Mouse (Mus musculus) liver, adult 2 months (tissue): Measurements from ENCODE around the gene Itch. TPM values are rescaled to one million over a fixed set of nuclear protein-coding genes. Genes with fewer than 3 reads are reported as not detected.

ENCODE experiments used
- DNase-seq: peaks from one replicate; pipeline ENCODE4 v3.0.0-alpha.2; 2011; ENCODE audit warnings: low read depth, low spot score; ENCODE audit errors: extremely low read depth
- H3K27ac ChIP-seq: fragments of 200-500 bp; replicated peaks from 2 replicates; pipeline ENCODE4 v1.5.1; 2012; ENCODE audit warnings: low read depth, mild to moderate bottlenecking, control low read depth, inconsistent platforms, low read length; ENCODE audit not compliant: insufficient read depth
- H3K27me3 ChIP-seq: fragments of 200-500 bp; 2 replicates; pipeline ENCODE4 v1.6.1; 2012; ENCODE audit warnings: mild to moderate bottlenecking, moderate library complexity, low read length, inconsistent platforms; ENCODE audit not compliant: control insufficient read depth, insufficient read depth
- H3K36me3 ChIP-seq: fragments of 200-500 bp; 2 replicates; pipeline ENCODE4 v1.6.1; 2012; ENCODE audit warnings: low read length, inconsistent platforms; ENCODE audit not compliant: control insufficient read depth, insufficient read depth
- H3K4me1 ChIP-seq: fragments of 200-500 bp; 2 replicates; pipeline ENCODE4 v1.6.1; 2011; ENCODE audit warnings: low read length; ENCODE audit not compliant: control insufficient read depth, insufficient read depth
- H3K4me3 ChIP-seq: fragments of 200-500 bp; 2 replicates; pipeline ENCODE4 v1.5.1; 2011; ENCODE audit warnings: low read depth, mild to moderate bottlenecking, control low read depth, low read length, moderate library complexity; ENCODE audit not compliant: insufficient read depth
- H3K79me2 ChIP-seq: fragments of 200-500 bp; 2 replicates; pipeline ENCODE4 v1.6.1; 2012; ENCODE audit warnings: inconsistent platforms, mild to moderate bottlenecking, low read length, moderate library complexity; ENCODE audit not compliant: control insufficient read depth, insufficient read depth
- H3K9ac ChIP-seq: fragments of 200-500 bp; 2 replicates; pipeline ENCODE4 v1.6.1; 2012; ENCODE audit warnings: low read depth, mild to moderate bottlenecking, control low read depth, inconsistent platforms, low read length
- CTCF ChIP-seq: fragments of 200-500 bp; IDR thresholded peaks from 2 replicates; pipeline ENCODE4 v1.5.1; 2011; ENCODE audit warnings: low read depth, low read length, control low read depth
- POLR2A ChIP-seq: fragments of 200-500 bp; IDR thresholded peaks from 2 replicates; pipeline ENCODE4 v1.6.1; 2011; ENCODE audit warnings: low read length, control low read depth; ENCODE audit not compliant: insufficient read depth; ENCODE audit errors: extremely low read depth
- WGBS: fragments of 180-500 bp; shearing (Covaris S2); methylation state at CpG from one replicate; pipeline ENCODE4 v1.1.7; 2018; 5-methylcytosine and 5-hydroxymethylcytosine counted together
- polyA plus RNA-seq: library from polyadenylated mRNA; depleted of rRNA; stranded (reverse); fragments of >200 nt; gene quantifications from 2 replicates; pipeline ENCODE4 v1.2.3, GENCODE M21; 2012
- total RNA-seq: library from RNA; depleted of rRNA; stranded (reverse); fragments of >200 nt; gene quantifications from 2 replicates; pipeline ENCODE4 v1.2.3, GENCODE M21; 2014

The Itch gene
- total and polyA plus RNA-seq, 2 experiments = 6.1 to 61.4 TPM

- H3K9ac ChIP-seq = no peak overlapping the region
- H3K4me3 ChIP-seq = no peak overlapping the region
- 95% methylated on average over 7 of the region's 7 CpGs for WGBS
- no peaks in the 10 kb centered on the region for H3K4me1 ChIP-seq
- no peaks in the 10 kb centered on the region for H3K79me2 ChIP-seq
- peaks cover 66% of the 10 kb centered on the region for H3K36me3 ChIP-seq
- no peak for DNase-seq
- H3K27ac ChIP-seq = no peak overlapping the region
- H3K27me3 ChIP-seq = no peaks in the 10 kb centered on the region
- TF ChIP-seq CTCF (no peak), POLR2A (no peak)
Measured at GRCm38 (mm10) chr2:155224721-155225120, 91.4 kb downstream of the Itch start.

DNA sequence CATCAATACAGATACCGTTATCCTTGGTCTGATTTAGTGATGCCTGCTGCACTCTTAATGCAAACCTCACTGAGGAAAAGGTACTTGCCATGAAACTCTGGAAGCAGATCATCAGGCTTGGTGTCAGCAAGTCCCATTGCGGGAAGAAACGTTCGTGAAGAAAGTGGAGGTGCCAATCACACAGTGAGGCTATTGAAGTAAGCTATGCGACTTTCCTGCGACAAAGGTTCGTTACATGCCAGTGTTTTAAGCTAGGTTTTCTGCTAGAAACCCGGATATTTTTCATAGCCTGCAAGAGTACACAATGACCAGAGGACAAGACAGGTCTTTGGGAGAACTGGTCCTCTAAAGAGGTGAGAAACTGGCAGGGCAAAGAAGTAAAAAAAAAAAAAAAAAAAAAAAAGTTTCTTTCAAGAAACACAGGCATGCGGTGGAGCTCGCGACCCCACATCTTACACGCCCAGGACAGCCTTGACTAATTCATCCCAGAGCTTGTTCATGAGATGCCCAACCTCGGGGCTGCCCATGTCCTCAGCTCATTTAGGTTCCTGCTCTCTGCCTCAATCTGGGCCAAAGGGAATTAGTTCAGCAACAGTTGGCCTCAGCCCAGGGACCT is 102.5 kb downstream of the Itch start:
- H3K36me3 ChIP-seq = no peaks in the 10 kb centered on the region
- peaks cover 12% of the 10 kb centered on the region for H3K4me1 ChIP-seq
- 0 out of 2 replicates have a peak overlapping the region, but pooled peaks have one; percentile 8 for H3K9ac ChIP-seq
- H3K79me2 ChIP-seq = peaks cover 17% of the 10 kb centered on the region
- H3K27ac ChIP-seq = no peak overlapping the region; the same call in 1 of the 2 replicates
- 11% methylated on average over 13 of the region's 13 CpGs for WGBS
- H3K27me3 ChIP-seq = no peaks in the 10 kb centered on the region
- DNase-seq = peak; percentile 14
- peak overlapping the region; percentile 32; the same call in 1 of the 2 replicates for H3K4me3 ChIP-seq
- TF ChIP-seq CTCF (no peak), POLR2A (no peak)

GRCm38 (mm10) chr2:155236362-155236992 is 103.2 kb downstream of the Itch start, which contains the start of gene Dynlrb1:
Dynlrb1 (plus strand) TSS chr2:155236533.
- Histone ChIP-seq H3K4me1 (peaks cover 16% of the 10 kb centered on the region), H3K27ac (peak within 1 kb of the TSS; percentile 70), H3K36me3 (no peaks in the 10 kb centered on the region), H3K79me2 (peaks cover 20% of the 10 kb centered on the region), H3K27me3 (no peaks in the 10 kb centered on the region), H3K4me3 (peak within 1 kb of the TSS; percentile 86), H3K9ac (peak within 1 kb of the TSS; percentile 83)
- DNase-seq = peak; percentile 95
- TF ChIP-seq POLR2A (peak; percentile 88), CTCF (no peak)
- under 1% methylated on average over 50 of the region's 50 CpGs for WGBS

DNA sequence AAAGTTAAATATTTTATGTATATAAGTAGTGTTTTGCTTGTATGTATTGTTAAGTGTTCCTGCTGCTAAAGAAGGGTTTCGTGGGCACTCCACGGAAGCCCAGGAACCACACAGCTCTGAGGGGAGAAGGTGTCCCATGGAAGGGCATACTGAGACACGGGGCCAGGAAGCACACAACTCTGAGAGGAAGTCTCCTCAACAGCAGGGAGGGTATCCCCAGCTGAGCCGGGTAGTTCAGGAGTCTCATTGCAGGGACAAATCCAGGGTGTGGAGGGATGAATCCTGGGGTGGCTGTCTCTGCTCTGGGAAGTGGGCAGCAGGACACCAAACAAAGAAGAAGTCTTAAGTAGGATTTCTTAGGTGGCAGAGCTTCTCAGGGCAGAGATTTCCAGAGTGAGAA is 104.0 kb downstream of the Itch start:
- H3K9ac ChIP-seq = peak overlapping the region; percentile 74
- H3K27me3 ChIP-seq = no peaks in the 10 kb centered on the region
- H3K4me1 ChIP-seq = peaks cover 16% of the 10 kb centered on the region
- no peaks in the 10 kb centered on the region for H3K36me3 ChIP-seq
- TF ChIP-seq CTCF = no peak
- no peak for TF ChIP-seq POLR2A
- H3K79me2 ChIP-seq = peaks cover 21% of the 10 kb centered on the region
- DNase-seq = no peak
- H3K27ac ChIP-seq = no peak overlapping the region; the same call in 1 of the 2 replicates
- WGBS = 7% methylated on average over 4 of the region's 4 CpGs
- H3K4me3 ChIP-seq = peak overlapping the region; percentile 86

DNA sequence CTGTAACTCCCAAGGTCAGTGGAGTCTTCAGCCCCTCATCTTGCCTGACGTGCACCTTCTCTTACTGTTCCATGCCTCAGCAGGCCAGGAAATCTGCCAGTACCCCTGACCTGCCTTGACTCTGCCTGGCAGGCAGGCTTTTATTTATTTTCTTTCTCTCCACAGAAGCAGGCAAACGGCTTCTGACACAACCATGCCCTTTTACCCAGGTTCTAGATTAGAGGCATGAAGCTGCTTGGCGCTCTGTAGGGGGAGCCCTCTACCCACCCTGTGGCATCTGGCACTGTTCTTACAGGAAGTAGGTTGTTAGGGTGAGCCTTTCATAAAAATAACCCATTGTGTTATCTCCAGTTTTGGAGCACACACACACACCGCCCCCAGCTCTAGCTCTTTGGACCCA is 107.6 kb downstream of the Itch start:
- H3K79me2 ChIP-seq = peaks cover 21% of the 10 kb centered on the region
- peak overlapping the region; percentile 36; the same call in 1 of the 2 replicates for H3K27ac ChIP-seq
- peak; percentile 91 for DNase-seq
- no peaks in the 10 kb centered on the region for H3K27me3 ChIP-seq
- no peak overlapping the region for H3K9ac ChIP-seq
- H3K4me3 ChIP-seq = no peak overlapping the region
- 32% methylated on average over 4 of the region's 4 CpGs for WGBS
- H3K4me1 ChIP-seq = peaks cover 14% of the 10 kb centered on the region
- TF ChIP-seq CTCF (peak; percentile 81), POLR2A (no peak)
- peaks cover 12% of the 10 kb centered on the region; the same call in 1 of the 2 replicates for H3K36me3 ChIP-seq

- H3K4me1 ChIP-seq = peaks cover 12% of the 10 kb centered on the region
- DNase-seq = no peak
- H3K79me2 ChIP-seq = peaks cover 12% of the 10 kb centered on the region
- H3K9ac ChIP-seq = no peak overlapping the region
- H3K27ac ChIP-seq = no peak overlapping the region
- H3K36me3 ChIP-seq = peaks cover 17% of the 10 kb centered on the region; the same call in 1 of the 2 replicates
- WGBS = 87% methylated on average over 7 of the region's 7 CpGs
- no peaks in the 10 kb centered on the region for H3K27me3 ChIP-seq
- TF ChIP-seq POLR2A (no peak), CTCF (no peak)
- H3K4me3 ChIP-seq = no peak overlapping the region
Measured at GRCm38 (mm10) chr2:155242296-155242855, 109.1 kb downstream of the Itch start.
